Mouse (Mus musculus) retina, adult 2 months (tissue): ENCODE measurements at regions not wholly inside any gene's neighbourhood (a gene's known extent, or its start where the extent isn't known, plus 50 kb on each side); places are given as distances from the start of the nearest gene placed in this dataset.
A peak's percentile ranks its signal among the peaks of the same experiment; 100 is the strongest.

Source experiments
- DNase-seq: peaks from one replicate; pipeline ENCODE4 v3.0.0-alpha.2; 2012; ENCODE audit warnings: low read depth, low spot score

DNA sequence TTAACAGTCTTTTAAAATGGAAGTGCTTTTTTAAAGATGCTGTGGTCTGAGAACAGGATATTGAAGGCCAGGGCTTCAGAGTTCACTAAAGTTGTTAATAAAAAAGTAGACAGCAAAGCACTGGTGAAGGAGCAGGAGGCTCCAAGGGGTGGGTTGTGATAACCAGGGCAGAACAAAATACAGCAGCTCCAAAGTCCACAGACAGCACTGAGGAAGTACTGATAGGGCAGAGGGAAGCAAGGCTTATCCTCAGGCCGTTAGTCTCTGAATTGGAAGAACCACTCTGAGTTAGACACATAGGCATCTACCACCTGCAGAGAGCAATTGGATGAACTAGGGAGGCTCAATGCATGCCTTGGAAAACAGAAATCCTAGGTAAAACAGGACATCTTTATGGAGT lies 62.1 kb downstream of the P2ry1 start:
- no peak for DNase-seq

DNA sequence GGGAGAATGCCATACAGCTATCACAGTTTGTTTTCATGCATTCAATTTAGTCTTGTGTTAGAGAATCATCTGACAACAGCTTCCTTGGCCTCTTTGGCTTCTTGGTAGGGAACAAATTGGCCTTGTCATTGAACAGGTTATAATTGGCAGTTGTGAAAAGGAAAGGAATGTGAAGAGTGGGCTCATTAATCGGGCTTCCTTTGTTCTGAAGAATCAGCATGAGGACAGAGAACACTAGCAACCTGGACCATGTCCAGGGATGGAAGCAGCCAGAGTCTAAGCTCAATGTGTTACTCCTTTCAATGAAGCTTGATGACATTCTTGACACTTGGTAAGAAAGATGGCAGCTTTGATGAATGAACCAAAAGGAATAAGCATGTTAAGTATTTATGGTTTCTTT lies 64.5 kb downstream of the P2ry1 start:
- no peak for DNase-seq

DNA sequence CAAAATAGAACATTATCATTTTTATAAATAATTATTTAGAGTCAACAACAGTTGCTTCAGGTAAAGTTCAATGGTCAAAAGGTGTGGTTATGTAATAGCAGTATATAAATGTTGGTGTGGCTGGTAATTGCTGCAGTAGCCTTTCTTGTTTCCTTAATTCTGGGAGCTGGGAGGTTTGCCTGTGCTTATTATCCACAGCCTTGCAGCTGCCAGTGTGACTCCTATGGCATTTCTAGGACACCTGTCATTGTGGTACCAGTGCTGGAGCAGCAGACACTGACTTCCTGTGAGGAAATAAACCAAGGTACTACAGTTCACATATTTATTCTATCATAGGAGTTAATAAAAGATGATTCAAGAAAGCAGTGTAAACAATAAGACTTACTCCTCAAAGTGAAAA lies 65.6 kb downstream of the P2ry1 start:
- no peak for DNase-seq

DNA sequence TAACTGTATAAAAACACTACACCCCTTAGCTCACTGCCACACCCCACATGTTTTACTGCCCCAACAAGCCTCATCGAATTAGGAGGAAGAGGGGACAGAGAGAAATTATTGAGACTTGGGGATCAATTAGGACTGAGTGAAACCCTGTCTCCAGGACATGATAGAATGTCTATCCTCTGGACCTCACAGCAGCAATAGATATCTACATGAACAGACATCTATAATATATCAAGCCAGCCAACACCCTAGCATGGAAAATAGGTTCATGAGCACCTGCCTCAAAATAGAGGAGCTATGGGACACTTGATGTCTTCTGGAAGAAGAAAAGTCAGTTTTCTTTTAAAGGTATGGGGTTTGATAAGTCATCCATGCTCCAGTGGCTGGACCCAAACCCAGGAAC lies 68.4 kb downstream of the P2ry1 start:
- no peak for DNase-seq

DNA sequence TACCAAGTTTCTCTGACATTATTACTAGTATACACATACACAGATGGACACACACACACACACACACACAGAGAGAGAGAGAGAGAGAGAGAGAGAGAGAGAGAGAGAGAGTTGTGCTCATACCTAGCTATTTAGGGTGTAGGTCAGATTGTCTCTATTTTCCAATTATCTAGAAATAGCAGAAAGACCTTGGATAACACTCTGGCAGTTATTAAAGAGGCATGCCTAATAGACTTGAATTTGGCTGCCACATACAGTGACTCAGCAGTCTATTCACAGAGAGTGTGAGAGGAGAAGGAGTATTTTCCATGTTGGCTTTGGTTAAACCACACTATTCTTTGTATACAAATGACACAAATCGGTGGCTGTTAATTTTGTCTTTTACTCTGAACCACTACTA lies 69.7 kb downstream of the P2ry1 start:
- no peak for DNase-seq

DNA sequence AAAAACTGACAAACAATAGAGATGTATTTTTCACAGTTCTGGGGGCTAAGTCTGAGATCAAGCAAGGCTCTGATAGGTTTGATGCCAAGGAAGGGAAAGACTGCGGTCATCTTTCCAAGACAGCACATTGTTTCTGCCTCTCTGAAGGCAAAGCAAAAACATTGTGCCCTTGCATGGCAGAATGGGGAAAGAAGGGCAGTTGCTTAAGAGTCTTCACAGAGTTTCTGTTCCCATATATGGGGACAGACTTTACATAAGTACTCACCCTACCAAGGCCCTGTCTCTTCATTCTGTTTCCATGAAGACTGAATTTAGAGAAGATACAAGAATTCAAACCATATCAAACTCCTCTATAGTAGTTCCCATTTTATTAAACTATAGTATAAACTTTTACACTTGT lies 70.5 kb downstream of the P2ry1 start:
- no peak for DNase-seq

DNA sequence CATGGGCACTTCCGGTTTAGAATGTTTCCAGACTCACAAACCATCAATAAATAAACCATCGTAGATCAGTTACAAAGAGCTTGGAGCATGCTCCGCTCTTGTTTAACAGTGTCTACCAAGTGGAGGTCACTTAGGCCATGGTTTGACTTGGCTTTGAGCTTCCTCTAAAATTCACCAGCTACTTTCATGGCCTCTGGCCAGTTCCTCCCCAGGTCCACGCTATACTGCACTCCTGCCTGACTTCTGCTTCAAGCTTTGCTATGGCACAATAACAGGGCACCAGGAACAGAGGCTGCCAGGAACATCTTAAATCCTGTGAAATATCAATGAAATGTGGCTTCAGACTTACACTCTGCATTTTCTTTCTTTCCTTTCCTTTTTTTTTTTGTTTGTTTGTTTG lies 71.2 kb downstream of the P2ry1 start:
- DNase-seq, result no peak

DNA sequence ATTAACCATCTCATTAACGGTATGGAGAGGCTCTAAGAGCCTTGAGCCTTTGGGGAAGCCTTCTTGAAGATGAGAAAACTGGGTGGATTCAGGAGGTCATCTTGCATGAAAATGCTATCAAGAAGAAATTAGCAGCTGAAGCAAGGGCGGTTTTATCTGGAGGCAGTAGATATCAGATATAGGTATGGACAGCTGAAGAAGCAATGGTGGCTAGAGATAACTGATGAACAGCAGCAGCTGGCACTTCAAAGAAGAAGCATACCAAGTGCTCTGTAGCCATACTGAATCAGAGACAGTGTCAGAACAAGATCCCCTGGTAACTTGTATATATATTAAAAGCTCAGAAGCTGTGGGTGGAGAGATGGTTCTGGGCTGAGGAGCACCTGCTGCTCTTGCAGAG lies 73.2 kb downstream of the P2ry1 start:
- no peak for DNase-seq

DNA sequence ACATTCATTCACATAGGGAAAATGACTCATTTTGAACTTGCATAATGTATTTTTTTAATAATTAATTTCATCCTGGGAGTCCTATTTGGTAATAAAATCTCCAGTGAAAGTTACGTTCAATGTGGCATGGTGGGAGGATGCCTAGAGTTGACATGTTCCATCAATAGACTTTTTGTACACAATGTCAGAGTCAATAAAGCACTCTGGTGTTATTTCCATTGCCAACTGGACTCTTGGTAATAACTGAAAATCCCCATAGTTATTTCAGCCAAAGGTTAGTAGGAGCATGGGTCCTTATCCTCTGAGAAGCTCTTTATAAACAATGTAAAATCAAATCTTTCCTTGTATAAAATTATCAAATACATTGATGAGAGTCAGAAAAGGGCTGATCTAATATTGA lies 87.3 kb downstream of the P2ry1 start:
- DNase-seq, result no peak

DNA sequence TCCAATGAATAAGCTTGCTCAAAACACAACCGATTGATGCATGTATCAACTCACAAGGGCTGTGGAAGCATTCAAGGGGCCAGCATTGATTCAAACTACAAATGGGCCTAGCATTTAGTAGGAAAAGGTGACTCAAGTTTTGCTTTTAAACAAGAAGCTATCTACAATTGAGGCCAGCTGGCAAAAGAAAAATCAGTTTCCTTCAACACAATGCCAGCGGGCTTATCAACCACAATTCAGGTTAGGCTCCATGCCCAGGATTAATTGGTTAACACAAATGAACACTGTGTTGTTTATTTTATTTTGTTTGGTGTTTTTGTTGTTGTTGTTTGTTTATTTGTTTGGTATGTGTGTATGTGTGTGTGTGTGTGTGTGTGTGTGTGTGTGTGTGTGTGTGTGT lies 89.4 kb downstream of the P2ry1 start:
- no peak for DNase-seq

DNA sequence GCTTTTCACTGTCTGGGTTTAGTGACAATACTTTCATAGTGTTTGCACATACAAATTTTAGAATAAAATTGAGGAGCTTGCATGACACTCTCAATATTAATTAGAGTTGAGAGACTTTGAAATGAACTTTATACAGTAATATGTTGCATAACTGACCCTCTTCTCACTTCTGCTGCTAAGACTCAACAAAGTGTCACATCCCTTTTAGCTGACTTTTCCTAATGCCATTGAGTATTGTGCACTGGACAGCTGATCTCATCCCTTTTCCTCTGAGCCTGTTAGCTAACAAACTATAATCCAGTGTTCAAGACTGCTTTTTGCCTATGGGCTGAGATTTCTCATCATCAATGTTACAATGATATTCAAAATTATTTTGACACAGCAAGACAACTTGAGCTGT lies 113.8 kb downstream of the P2ry1 start:
- DNase-seq, result no peak

DNA sequence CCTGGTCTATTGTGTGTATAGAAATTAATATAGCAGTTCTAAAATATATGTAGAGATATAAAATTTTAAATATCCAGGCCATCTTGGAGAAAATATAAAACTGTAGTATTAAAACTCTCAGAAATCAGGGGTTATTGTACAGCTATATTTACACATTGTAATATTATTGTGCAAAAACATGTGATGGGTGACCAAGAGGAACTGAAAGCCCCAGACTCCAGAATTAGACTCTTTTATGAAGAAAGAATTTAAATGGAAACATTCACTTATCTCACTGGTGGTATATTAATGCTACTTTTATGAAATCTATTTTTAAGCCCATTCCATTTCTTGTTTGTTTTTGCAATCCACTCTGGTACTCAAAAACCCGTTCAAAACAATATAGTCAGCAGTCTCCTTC lies 130.5 kb downstream of the P2ry1 start:
- DNase-seq, result no peak

DNA sequence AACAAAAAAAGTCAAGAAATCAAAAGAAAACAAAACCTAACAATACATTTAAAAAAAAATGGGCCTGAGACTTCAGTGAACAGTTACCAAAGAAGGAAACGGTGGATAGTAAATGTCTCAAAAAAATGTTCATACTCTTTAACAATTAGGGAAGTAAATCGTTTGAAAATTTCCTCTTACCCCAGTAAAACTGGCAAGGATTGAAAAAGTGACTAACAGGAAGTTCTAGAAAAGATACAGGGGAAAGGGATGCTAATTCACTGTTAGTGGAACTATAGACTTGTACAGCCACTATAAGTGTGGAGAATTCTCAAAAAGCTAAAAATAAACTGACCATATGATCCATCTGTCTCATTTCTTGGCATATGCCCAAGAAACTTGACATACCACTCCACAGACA lies 151.5 kb downstream of the P2ry1 start:
- no peak for DNase-seq

DNA sequence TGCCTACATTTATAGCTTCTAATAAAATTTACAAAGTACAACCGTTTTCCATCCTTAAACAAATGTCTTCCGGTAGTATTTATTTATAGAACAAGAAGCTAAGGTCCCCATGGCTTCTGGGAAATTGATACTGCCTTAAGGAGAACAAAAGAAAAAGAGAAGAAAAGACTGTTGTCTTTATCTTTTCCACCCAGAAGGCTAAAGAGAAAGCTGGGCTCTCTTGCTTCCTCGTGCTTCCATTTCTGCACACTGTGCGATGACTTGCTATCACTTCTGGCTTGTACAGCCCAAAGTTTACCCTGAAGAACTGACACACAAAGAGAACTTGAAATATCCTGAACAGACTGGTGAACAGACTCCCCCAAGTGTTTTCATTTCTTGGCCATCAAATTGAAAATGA lies 157.2 kb downstream of the P2ry1 start:
- DNase-seq, result no peak

DNA sequence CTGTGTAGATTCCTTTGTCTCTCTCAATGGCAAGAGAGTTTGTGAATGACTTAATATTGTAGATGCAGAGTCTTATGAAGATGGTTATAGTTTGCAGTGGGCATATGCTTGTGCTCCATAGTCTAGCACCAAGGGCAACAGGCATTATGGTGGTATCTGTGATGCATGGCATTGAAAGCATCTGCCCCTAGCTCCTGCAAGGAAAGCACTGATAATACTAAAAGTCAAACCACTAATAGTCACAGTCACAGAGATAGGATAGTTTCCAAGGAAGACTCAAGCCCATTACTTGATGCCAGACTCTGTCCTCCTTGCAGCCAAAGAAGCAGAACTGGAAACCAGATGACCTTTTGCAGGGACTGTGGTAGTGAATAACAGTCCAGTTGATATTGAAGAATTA lies 158.8 kb downstream of the P2ry1 start:
- no peak for DNase-seq

DNA sequence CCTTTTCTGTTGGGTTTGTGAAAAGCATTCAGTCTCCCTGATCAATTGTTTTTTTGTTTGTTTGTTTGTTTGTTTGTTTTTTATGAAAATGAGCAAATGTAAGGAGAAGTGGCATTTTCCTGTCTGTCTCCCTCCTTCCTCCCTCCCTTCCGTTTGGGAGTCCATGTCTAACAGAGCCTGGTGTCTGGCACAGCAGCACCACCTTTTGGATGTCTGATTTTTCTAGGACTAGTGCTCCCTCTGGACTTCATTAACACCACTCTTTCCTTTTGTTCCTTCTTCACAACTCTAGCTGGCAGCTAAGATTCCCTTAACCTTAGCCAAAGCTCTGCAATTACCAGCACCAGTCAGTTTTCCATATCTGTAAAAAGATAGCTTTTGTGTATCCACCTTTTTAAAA lies 175.6 kb upstream of the Rap2b start:
- no peak for DNase-seq

DNA sequence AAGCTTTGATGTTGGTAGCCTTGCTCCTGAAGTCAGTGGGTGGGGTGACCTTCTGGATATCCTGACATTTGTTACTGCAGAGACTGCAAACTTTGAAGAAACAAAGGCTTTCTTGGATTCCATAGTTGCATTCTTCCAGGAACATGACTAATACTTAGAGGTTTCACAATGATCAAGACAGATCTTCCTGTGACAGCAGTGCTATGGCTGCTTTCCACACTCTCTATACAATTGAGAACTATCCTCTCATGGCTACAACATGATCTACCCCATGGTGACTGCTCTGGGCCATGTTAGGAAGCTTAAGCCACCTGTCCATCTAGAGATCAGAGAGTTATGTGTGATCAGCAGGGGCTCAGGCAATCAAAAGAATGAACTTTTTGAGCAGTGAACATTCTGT lies 172.8 kb upstream of the Rap2b start:
- DNase-seq, result no peak

DNA sequence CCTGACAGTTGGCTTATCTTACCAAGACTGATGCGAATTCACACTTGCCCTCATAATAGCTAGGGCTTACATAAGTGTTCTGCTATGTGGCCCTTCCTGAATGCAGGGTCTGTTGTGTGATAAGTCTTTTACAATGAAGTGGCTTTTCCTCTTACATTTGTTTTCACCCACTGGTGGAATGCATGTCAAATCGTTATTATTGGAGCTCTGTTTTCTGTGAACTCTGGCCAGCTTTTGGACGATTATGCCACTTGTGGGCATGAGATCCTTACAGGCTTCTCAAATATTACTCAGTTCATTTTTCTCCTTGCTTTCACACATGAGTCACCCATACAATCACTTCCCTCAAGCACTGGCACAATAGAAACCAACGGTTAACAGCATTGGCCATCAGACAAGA lies 144.9 kb upstream of the Rap2b start:
- DNase-seq, result no peak

DNA sequence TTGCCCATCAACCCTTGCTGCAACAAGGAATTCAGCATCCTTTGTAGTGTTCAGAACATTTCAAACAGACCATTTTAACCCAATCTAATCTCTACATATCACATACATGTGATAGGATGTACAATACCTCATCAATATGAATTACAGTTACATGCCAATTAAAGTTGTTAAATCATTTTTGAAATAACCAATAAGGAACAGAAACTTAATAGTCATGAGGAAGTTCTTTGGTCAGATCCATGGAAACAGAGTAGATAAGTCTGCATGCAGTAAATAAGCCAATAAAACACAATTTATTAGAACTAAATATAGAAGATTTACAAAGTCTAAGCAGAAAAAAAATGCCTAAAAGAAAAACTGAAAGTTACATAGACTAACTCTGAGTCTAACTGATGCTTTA lies 136.9 kb upstream of the Rap2b start:
- DNase-seq, result no peak

DNA sequence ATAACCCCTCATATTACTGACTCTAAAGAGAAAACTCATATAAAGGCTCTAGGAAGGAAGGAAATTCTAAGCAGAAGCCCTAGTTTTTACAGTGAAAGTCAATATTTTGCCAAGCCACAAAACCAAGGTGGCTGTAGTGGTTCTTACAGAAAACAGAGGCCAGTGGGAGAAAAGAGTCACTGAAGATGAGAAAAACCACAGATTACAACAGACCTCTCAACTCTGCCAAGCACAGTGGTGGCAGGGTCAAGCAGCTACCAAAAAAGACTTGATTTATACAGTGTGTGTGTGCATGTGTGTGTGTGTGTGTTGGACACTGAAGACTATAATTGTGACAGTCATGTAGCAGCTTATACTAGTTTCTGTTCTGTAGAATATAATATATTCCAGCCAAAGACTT lies 136.4 kb upstream of the Rap2b start:
- DNase-seq, result no peak

DNA sequence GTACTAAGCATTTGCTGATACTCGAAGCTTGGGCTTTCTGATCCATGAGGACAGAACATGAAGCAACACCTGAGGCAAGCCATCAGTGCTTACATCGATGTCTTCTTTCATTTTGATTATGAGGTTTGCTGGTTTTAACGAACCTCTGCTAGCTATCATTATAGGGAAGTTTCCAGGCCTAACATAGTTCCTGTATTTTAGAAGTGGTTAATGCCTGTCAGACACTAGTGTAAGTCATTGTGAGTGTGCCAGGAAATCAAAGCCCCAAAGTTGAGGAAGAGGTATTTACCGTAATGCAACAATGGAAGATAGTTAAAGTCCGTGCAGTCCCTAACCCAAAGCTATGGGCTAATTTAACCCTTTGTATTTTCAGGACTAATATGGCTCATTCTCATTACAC lies 120.1 kb upstream of the Rap2b start:
- DNase-seq, result no peak

DNA sequence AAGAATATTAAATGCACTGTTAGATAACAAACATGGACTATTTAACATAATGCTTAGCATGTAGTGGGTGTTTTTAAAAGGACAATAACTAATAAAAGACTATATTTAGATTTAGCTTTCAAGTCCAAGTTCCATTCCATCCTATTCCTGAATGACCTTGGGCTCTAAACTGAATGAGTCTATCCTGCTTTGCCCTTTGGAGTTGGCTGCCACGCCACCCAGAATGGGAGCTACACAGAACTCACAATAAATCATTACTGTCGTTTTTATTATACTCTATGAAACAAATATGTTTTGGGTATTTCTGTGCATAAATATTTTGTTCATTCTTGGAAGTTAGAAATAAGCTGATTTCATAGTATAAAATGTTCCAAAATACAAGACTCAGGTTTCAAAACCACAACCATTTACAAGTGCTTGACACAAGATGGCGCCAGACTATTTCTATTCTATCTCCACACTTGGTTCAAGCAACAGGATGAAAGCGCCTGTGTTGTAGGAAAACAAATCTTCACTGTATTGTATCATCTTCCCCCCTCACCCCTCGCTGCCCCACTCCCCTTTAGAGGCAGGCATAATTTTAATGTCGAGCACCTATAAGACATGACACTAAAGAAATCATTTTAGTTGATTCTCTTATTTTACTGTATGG lies 117.4 kb upstream of the Rap2b start:
- DNase-seq, result peak; percentile 18

DNA sequence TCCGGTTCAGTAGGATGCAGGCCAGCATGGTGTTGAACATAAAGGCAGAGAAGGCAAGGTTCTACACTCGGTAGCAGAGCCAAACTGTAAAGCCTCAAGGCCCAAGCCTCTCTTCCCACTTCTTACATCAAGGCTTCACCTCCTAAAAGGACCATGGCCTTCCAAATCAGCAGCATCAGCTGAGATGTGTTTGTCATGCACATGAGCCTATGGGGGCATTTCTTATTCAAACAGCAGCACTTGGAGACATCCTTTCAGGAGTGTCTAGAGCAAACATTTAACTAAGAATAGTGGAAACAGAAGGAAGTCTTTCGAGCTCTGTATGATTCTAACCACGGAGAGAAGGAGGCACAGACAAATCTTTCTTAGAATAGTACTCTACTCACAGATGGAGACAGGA lies 115.0 kb upstream of the Rap2b start:
- no peak for DNase-seq

DNA sequence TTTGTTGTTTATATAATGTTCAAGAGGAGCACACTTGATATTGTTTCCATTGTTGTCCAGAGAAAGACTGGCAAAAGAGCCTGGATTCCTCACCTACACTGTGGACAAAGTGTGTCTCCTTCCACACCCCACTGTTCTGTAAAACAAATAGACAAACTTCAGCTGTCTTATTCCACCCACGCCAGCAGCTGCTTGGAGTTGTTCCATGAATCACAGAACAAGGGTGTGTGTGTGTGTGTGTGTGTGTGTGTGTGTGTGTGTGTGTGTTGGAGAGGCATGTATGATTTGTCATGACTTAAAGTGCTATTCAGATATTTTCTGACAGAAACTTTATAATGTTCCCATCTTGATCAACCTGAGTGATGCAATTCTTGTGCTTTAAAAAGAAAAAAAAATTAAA lies 114.1 kb upstream of the Rap2b start:
- DNase-seq, result no peak

DNA sequence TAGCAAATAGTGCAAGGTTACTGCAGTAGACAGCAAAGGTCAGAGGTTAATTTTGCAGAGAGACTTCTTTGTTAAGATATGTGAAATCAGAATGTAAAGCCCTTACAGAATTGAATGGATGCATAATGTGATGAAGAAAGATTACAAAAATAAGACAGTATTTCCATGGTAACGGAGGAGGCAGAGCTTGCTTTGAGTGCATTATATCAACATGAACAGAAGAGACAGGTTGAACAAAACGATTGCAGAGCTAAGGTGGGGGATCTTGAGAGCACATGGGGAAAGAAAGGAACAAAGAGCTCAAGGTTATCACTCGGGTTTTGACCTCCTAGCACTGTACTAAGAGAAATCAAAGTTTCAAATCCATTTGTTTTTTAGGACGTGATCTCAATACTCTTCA lies 106.2 kb upstream of the Rap2b start:
- no peak for DNase-seq
